Mouse (Mus musculus) adipose tissue, adult 10 weeks (tissue): Measurements from ENCODE around the gene Marcksl1. TPM values are rescaled to one million over a fixed set of nuclear protein-coding genes. Genes with fewer than 3 reads are reported as not detected.

Experiments
- polyA plus RNA-seq: library from polyadenylated mRNA; stranded (reverse); fragments of 350-450 nt; fragmentation: Illumina TruSeq; extraction: RNeasy Lipid Tissue Mini Kit (QIAGEN cat#74804); gene quantifications from one replicate; pipeline ENCODE4 v1.2.3, GENCODE M21; 2014; ENCODE audit warnings: low read depth, low replicate concordance

The Marcksl1 gene
- polyA plus RNA-seq, result 50.9 TPM

DNA sequence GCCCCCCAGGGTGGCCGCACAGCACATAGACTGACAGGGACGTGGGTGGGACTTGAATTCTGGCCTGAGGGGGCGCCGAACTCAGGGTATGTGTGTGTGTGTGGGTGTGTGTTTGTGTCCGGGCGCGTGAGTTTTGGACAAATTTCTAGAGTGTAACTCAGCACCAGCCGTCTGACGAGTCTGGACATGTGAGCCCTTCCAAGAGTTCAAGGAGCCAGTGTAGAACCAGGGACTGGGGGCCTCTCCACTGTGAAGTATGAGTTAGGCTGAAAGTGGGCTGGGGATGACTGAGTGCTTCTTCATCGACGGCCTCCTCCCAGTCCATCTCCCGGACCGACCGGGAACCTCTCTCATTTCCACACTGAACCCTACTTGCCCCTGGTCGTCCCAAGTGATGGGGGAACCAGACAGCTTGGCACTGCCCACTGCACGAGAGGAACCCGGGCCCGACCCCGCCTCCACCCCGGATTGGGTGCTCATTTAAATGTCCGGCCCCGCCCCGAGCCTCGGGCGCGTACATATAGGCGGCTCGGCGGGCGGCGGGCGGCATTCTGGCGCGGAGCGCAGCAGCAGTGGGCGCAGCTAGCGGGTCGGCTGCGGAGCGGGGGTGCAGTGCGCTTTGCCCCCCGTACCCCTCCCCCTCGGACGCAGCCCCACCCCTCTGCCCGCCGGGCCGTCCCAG lies at the start of gene Marcksl1:
Gene Marcksl1 (plus strand): TSS at position 496 of the 682 bp plus-strand sequence.

DNA sequence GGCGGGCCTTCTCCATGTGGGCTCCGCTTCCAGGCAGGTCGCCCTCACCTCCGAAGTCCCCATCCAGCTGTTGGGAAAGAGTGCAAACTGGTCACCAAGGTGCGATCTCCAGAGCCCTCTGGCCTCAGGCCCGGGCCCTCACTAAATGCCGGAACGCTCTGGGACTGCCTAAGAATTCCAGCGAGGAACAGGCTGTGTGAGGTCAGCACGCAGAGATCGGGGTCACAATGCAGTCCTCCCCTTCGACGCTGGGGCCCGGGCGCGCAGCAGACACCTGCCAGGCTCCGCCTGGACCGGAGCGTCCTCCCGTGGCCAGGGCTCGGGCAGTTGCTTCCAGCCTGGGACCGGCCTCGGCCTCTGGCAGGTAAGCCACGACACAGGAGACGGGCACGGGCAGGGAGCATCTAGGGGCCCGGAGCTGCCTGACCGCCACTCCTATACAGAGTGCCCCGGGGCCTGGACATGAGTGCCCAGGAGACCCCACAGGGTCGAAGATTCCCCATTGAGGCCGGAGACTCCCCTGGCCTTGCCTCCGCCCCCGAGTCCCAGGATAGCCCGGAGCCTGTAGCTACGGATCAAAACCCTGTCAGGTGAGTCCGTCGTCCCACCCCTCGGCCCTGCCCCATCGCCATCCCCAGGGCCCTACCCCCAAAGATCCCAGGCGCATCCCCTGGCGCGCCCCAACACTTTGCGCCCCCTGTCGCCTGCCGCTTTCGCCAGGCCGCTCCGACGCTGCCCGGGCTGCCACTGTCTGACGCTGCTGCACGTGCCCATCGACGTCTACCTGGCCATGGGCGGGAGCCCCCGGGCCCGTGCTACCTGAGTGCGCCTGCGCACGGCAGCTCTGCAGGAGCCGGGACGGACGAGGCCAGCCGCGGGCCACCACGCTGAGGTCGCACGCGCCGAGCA lies 22.2 kb upstream of the Marcksl1 start, which contains the start of the genes Tssk3 and Fam229a:
Gene Tssk3 (minus strand): TSS at position 51 of the 909 bp plus-strand sequence.
Gene Fam229a (plus strand): TSS at position 219 of the 909 bp plus-strand sequence.

DNA sequence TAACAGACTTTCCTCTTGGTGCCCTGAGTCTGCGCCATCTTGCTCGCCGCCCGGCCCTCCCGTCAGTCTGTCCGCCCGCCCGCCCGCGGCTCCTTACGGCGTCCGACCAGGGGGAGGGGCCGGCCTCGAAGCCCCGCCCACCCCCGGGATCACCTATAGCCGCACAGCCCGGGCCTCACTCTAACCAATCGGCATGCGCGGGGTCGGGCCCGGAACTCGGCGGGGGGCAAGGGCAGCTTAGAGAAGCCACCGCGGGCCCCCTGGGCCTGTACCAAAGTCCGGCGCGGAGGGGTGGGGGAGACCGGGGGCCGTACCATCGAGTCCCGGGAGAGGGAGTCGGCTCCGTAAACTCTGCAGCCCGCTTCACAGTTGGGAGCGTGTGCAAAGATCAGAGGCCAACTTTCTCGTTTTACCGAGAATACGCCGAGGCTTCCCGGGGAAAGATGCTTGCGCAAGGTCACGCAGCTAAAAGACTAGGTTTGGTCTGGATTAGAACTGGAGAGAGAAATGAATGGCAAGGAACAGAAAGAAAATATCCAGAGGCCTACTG lies 29.3 kb downstream of the Marcksl1 start, which contains the start of gene Hdac1:
Gene Hdac1 (minus strand): TSS at position 122 of the 550 bp plus-strand sequence.

Other genes starting within 250 kb of the Marcksl1 start
- 2.4 TPM for gene Sync, start 226.0 kb upstream of the Marcksl1 start, polyA plus RNA-seq
- gene Rbbp4, start 178.2 kb upstream of the Marcksl1 start, polyA plus RNA-seq, result 58.2 TPM
- gene Zbtb8os, start 177.9 kb upstream of the Marcksl1 start, polyA plus RNA-seq, result 75.2 TPM
- 11.8 TPM for gene Zbtb8a, start 135.5 kb upstream of the Marcksl1 start, polyA plus RNA-seq
- gene Zbtb8b, start 72.7 kb upstream of the Marcksl1 start, polyA plus RNA-seq, result 1.8 TPM
- 44.2 TPM for gene Bsdc1, start 52.0 kb upstream of the Marcksl1 start, polyA plus RNA-seq
- 7.4 TPM for gene Tssk3, start 22.6 kb upstream of the Marcksl1 start, polyA plus RNA-seq
- 11.9 TPM for gene Fam229a, start 22.4 kb upstream of the Marcksl1 start, polyA plus RNA-seq
- 73.0 TPM for gene Hdac1, start 29.1 kb downstream of the Marcksl1 start, polyA plus RNA-seq
- 1.5 TPM for gene Lck, start 60.1 kb downstream of the Marcksl1 start, polyA plus RNA-seq
- 2.7 TPM for gene Fam167b, start 65.0 kb downstream of the Marcksl1 start, polyA plus RNA-seq
- gene Eif3i, start 87.1 kb downstream of the Marcksl1 start, polyA plus RNA-seq, result 259 TPM
- 210 TPM for gene Tmem234, start 87.1 kb downstream of the Marcksl1 start, polyA plus RNA-seq
- 5.0 TPM for gene Dcdc2b, start 100.7 kb downstream of the Marcksl1 start, polyA plus RNA-seq
- 36.2 TPM for gene Iqcc, start 105.5 kb downstream of the Marcksl1 start, polyA plus RNA-seq
- gene Ccdc28b, start 110.4 kb downstream of the Marcksl1 start, polyA plus RNA-seq, result 41.8 TPM
- 38.5 TPM for gene Txlna, start 127.5 kb downstream of the Marcksl1 start, polyA plus RNA-seq
- gene Kpna6, start 159.2 kb downstream of the Marcksl1 start, polyA plus RNA-seq, result 35.5 TPM
- 11.9 TPM for gene Tmem39b, start 183.3 kb downstream of the Marcksl1 start, polyA plus RNA-seq
- 39.9 TPM for gene Khdrbs1, start 228.7 kb downstream of the Marcksl1 start, polyA plus RNA-seq